Mouse (Mus musculus) midbrain, embryonic 16.5 days (tissue): ENCODE measurements around the gene Gm28048. TPM values are rescaled to one million over a fixed set of nuclear protein-coding genes. Genes with fewer than 3 reads are reported as not detected.

Source experiments
- ATAC-seq: fragments of 200-750 bp; cut with Nextera tagmentation; 2 replicates; pipeline ENCODE4 v1.8.0; 2017; ENCODE audit warnings: moderate TSS enrichment
- H3K27ac ChIP-seq: fragments of 300-500 bp; sonication (generic); 2 replicates; pipeline ENCODE4 v1.5.1; 2014; ENCODE audit warnings: mild to moderate bottlenecking, low read length, mixed read lengths
- H3K27me3 ChIP-seq: fragments of 300-500 bp; sonication (generic); 2 replicates; pipeline ENCODE4 v1.6.1; 2014; ENCODE audit warnings: low read depth, low read length, mixed read lengths; ENCODE audit not compliant: control insufficient read depth, insufficient read depth
- H3K36me3 ChIP-seq: fragments of 300-500 bp; sonication (generic); 2 replicates; pipeline ENCODE4 v1.6.1; 2014; ENCODE audit warnings: mild to moderate bottlenecking, low read length, moderate library complexity, mixed read lengths; ENCODE audit not compliant: control insufficient read depth, insufficient read depth
- H3K4me1 ChIP-seq: fragments of 300-500 bp; sonication (generic); 2 replicates; pipeline ENCODE4 v1.6.1; 2014; ENCODE audit warnings: mild to moderate bottlenecking, low read length, mixed read lengths; ENCODE audit not compliant: control insufficient read depth, insufficient read depth
- H3K4me2 ChIP-seq: fragments of 300-500 bp; sonication (generic); 2 replicates; pipeline ENCODE4 v1.6.1; 2014; ENCODE audit warnings: mild to moderate bottlenecking, low read length, mixed read lengths
- H3K4me3 ChIP-seq: fragments of 300-500 bp; sonication (generic); 2 replicates; pipeline ENCODE4 v1.5.1; 2014; ENCODE audit warnings: low read depth, mild to moderate bottlenecking, low read length, moderate library complexity, mixed read lengths
- H3K9ac ChIP-seq: fragments of 300-500 bp; sonication (generic); 2 replicates; pipeline ENCODE4 v1.6.1; 2014; ENCODE audit warnings: low read depth, low read length, mixed read lengths
- H3K9me3 ChIP-seq: fragments of 300-500 bp; sonication (generic); replicated peaks from 2 replicates; pipeline ENCODE4 v1.6.1; 2014; ENCODE audit warnings: mild to moderate bottlenecking, low read length, mixed read lengths; ENCODE audit not compliant: control insufficient read depth, poor library complexity, severe bottlenecking
- WGBS: fragments of 180-500 bp; shearing (Covaris S2); extraction: QIAGEN DNeasy Blood & Tissue Kit; methylation state at CpG from one replicate; pipeline ENCODE4 v1.1.7; 2014; 5-methylcytosine and 5-hydroxymethylcytosine counted together
- polyA plus RNA-seq: library from polyadenylated mRNA; unstranded; fragments of >200 nt; fragmentation: Nextera tagmentation; extraction: Ambion mirVana; gene quantifications from 2 replicates; pipeline ENCODE4 v1.2.1, GENCODE M21; 2015

Gm28048 gene
- polyA plus RNA-seq, 1 experiment from 2014 or later, result 2.9 TPM

GRCm38 (mm10) chr11:22969486-22969885 lies 12.4 kb downstream of the Gm28048 start:
- ATAC-seq, result no peak
- Histone ChIP-seq H3K4me3 (no peak overlapping the region), H3K27me3 (no peaks in the 10 kb centered on the region), H3K4me1 (peaks cover 3% of the 10 kb centered on the region), H3K36me3 (peaks cover 5% of the 10 kb centered on the region; the same call in 1 of the 2 replicates), H3K9ac (no peak overlapping the region), H3K9me3 (peaks cover 19% of the 10 kb centered on the region; the same call in 1 of the 2 replicates), H3K4me2 (no peak overlapping the region), H3K27ac (no peak overlapping the region)
- WGBS, result 65% methylated on average over 6 of the region's 6 CpGs

- ATAC-seq, result no peak
- Histone ChIP-seq H3K27me3 (no peaks in the 10 kb centered on the region), H3K27ac (no peak overlapping the region), H3K4me1 (no peaks in the 10 kb centered on the region), H3K9me3 (peaks cover 1% of the 10 kb centered on the region; the same call in 1 of the 2 replicates), H3K36me3 (no peaks in the 10 kb centered on the region), H3K4me3 (no peak overlapping the region), H3K4me2 (no peak overlapping the region), H3K9ac (no peak overlapping the region)
- 84% methylated on average over 4 of the region's 4 CpGs for WGBS
Observed at GRCm38 (mm10) chr11:22965503-22965902, 16.4 kb downstream of the Gm28048 start.

- Histone ChIP-seq H3K27me3 (no peaks in the 10 kb centered on the region), H3K9ac (no peak overlapping the region), H3K4me1 (no peaks in the 10 kb centered on the region), H3K36me3 (no peaks in the 10 kb centered on the region), H3K4me3 (no peak overlapping the region), H3K27ac (no peak overlapping the region), H3K9me3 (no peaks in the 10 kb centered on the region), H3K4me2 (no peak overlapping the region)
- WGBS, result 76% methylated on average over 4 of the region's 4 CpGs
- ATAC-seq, result no peak
Observed at GRCm38 (mm10) chr11:22964401-22964800, 17.5 kb downstream of the Gm28048 start.

GRCm38 (mm10) chr11:22962101-22962500 lies 19.8 kb downstream of the Gm28048 start:
- ATAC-seq, result no peak
- Histone ChIP-seq H3K9ac (no peak overlapping the region), H3K9me3 (no peaks in the 10 kb centered on the region), H3K4me3 (no peak overlapping the region), H3K36me3 (no peaks in the 10 kb centered on the region), H3K4me2 (no peak overlapping the region), H3K4me1 (no peaks in the 10 kb centered on the region), H3K27ac (no peak overlapping the region), H3K27me3 (no peaks in the 10 kb centered on the region)
- 95% methylated on average over 1 of the region's 1 CpGs for WGBS

- Histone ChIP-seq H3K27ac (no peak overlapping the region), H3K4me2 (no peak overlapping the region), H3K4me3 (no peak overlapping the region), H3K27me3 (no peaks in the 10 kb centered on the region), H3K9ac (no peak overlapping the region), H3K36me3 (0 out of 2 replicates have a peak, but pooled peaks cover 2% of the 10 kb centered on the region), H3K9me3 (no peaks in the 10 kb centered on the region; the same call in 1 of the 2 replicates), H3K4me1 (no peaks in the 10 kb centered on the region)
- ATAC-seq, result no peak
- WGBS, result 94% methylated on average over 4 of the region's 4 CpGs
Observed at GRCm38 (mm10) chr11:22957791-22958374, 24.0 kb downstream of the Gm28048 start.

GRCm38 (mm10) chr11:22956830-22957229 lies 25.1 kb downstream of the Gm28048 start:
- no peaks in the 10 kb centered on the region for H3K27me3 ChIP-seq
- H3K9me3 ChIP-seq, result no peaks in the 10 kb centered on the region; the same call in 1 of the 2 replicates
- no peak overlapping the region for H3K4me3 ChIP-seq
- 0 out of 2 replicates have a peak, but pooled peaks cover 2% of the 10 kb centered on the region for H3K36me3 ChIP-seq
- H3K27ac ChIP-seq, result no peak overlapping the region
- no peaks in the 10 kb centered on the region for H3K4me1 ChIP-seq
- H3K4me2 ChIP-seq, result no peak overlapping the region
- ATAC-seq, result no peak
- WGBS, result 69% methylated on average over 4 of the region's 4 CpGs
- no peak overlapping the region for H3K9ac ChIP-seq

- no peaks in the 10 kb centered on the region for H3K27me3 ChIP-seq
- H3K27ac ChIP-seq, result no peak overlapping the region
- no peak for ATAC-seq
- no peak overlapping the region for H3K4me3 ChIP-seq
- no peak overlapping the region for H3K4me2 ChIP-seq
- no peaks in the 10 kb centered on the region; the same call in 1 of the 2 replicates for H3K9me3 ChIP-seq
- H3K9ac ChIP-seq, result no peak overlapping the region
- H3K4me1 ChIP-seq, result no peaks in the 10 kb centered on the region
- 0 out of 2 replicates have a peak, but pooled peaks cover 2% of the 10 kb centered on the region for H3K36me3 ChIP-seq
- 96% methylated on average over 6 of the region's 6 CpGs for WGBS
Observed at GRCm38 (mm10) chr11:22956346-22956745, 25.5 kb downstream of the Gm28048 start.

DNA sequence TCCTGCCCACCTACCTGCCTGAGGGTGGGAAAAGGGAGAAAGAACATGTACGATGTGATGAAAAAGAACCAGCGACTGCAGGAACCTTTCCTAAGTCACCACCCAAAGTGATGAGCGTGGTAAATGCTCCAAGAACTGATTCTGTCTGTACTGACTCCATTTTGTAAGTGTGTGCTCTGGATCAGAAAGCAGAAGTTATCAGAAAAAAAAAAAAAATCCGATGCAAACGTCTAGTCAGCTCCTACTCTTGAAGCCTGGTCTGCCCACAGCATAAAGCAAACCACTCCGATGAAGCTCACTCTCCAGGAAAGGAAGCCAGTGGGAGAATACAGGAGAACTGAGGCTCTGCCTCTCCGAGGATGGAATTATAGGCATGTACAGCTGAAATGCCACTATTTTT lies 29.2 kb downstream of the Gm28048 start:
- Histone ChIP-seq H3K4me3 (no peak overlapping the region), H3K9me3 (no peaks in the 10 kb centered on the region; the same call in 1 of the 2 replicates), H3K4me1 (no peaks in the 10 kb centered on the region), H3K27me3 (no peaks in the 10 kb centered on the region), H3K36me3 (0 out of 2 replicates have a peak, but pooled peaks cover 2% of the 10 kb centered on the region), H3K4me2 (no peak overlapping the region), H3K27ac (no peak overlapping the region), H3K9ac (no peak overlapping the region)
- ATAC-seq, result no peak
- WGBS, result 90% methylated on average over 7 of the region's 7 CpGs

DNA sequence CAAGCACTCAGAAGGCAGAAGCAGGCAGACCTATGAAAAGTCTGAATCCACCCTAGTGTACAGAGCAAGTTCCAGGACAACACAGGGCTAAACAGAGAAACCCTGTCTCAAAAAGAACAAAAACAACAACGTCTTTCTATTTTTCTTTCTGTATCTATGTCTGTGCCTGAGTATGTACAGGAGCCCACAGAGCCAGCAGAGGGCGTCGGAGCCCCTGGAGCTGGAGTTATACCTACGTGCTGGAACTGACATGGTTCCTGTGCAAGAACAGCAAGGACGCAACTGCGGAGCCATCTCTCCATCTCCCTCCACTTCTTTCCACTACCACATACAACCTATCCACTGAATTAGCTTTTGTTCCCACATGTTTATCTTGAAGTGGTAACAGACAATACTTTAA lies 31.8 kb downstream of the Gm28048 start:
- Histone ChIP-seq H3K9me3 (no peaks in the 10 kb centered on the region; the same call in 1 of the 2 replicates), H3K27ac (no peak overlapping the region), H3K4me2 (no peak overlapping the region), H3K4me1 (no peaks in the 10 kb centered on the region), H3K27me3 (no peaks in the 10 kb centered on the region), H3K9ac (no peak overlapping the region), H3K4me3 (no peak overlapping the region), H3K36me3 (0 out of 2 replicates have a peak, but pooled peaks cover 2% of the 10 kb centered on the region)
- ATAC-seq, result no peak
- 91% methylated on average over 6 of the region's 6 CpGs for WGBS
